Mouse (Mus musculus) adipocyte (in vitro differentiated cells): ENCODE data around the gene 4930568D16Rik.
A peak's percentile ranks its signal among the peaks of the same experiment; 100 is the strongest.

Source experiments
- DNase-seq: peaks from one replicate; pipeline ENCODE4 v3.0.0-alpha.2; 2016; ENCODE audit warnings: low spot score

Gene 4930568D16Rik

DNA sequence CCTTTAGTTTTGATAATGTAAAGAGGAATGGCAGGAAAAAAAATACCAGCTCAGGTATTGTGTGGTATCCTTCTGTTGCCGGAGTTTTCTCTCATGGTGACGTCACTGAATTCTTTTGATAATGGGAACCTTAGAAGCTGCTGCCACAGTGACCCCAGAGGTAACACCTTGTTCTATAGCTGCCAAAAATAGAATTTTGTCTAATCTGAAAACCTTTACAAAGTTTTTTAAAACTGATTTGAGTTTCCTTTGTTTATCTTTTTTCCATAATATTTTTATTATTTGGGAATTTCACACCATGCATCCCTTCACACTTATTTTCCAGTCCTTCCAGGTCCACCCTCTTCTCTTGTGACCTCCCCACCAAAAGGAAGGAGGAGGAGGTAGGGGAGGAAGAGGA, at the start of gene 4930568D16Rik:
Gene 4930568D16Rik (minus strand): TSS at position 101 of the 400 bp plus-strand sequence.
- no peak for DNase-seq

DNA sequence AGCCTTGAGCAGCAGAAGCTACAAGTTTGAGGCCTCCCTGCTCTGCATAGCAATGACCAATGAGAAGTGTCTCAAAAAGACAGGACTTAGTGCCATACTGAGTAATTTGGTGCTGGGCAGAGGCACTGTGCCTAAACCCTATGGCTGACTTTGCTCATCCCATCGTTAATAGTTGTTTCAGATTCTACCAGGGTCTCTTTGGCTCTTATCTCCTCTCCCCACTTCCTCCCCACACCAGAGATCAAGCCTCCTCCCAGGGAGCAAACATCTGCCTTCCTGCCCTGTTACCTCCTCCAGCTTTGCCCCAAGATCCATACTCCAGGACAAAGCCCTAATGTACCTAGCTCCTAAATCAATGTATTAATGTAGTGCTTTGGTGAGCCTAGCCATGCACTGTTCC, 49.7 kb upstream of the 4930568D16Rik start:
- no peak for DNase-seq

DNA sequence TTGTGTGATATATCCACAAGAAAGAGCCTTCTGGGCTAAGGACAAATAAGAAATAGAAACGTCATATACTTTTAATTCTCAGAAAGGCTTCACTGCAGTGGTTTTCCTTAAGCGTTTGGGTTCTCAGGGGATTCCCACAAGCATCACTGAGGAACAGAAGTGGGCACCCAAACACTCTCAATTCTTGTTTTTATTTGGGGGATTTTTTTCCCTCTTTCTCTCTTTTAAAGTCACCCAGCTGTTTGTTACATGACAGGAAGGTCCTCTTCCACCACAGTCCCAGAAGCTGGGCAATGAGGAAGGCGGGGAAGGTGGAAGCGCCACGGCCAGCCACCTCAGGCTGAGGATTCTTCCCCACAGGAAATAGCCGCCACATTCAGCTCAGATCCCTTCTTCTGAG, 48.9 kb upstream of the 4930568D16Rik start:
- DNase-seq: no peak

DNA sequence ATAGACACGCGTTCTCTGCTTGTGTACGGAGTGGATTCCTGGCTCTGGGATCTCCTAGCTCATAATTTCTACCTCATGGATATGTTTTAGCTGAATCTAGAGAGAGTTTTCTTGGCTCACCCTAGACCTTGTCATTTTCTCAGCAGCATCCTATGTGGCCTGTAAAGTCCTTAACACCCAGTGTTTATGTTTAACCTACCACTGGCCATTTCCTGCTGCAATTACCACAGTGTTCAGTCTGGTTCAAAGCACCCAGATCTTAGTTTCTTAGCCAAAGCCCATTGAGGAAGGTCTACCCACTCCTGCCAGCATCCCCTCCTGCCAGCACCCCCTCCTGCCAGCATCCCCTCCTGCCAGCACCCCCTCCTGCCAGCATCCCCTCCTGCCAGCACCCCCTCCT, 45.3 kb upstream of the 4930568D16Rik start:
- no peak for DNase-seq

DNA sequence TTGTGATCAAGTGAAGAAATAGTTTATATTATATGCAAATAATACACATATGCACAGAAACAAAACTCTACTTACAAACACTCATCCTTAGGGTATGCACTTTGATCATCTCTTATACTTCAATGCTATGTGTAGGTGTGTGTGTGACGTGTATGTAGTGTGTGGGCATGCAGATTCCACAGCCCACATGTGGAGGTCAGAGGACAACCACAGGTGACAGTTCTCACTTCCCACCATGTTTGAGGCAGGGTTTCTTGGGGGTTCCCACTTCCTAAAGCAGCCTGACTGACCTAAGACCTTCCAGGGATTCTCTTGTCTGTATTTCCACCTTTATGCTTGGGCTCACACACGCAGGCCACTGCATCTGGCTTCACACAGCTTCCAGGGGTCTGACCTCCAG, 44.7 kb upstream of the 4930568D16Rik start:
- no peak for DNase-seq

DNA sequence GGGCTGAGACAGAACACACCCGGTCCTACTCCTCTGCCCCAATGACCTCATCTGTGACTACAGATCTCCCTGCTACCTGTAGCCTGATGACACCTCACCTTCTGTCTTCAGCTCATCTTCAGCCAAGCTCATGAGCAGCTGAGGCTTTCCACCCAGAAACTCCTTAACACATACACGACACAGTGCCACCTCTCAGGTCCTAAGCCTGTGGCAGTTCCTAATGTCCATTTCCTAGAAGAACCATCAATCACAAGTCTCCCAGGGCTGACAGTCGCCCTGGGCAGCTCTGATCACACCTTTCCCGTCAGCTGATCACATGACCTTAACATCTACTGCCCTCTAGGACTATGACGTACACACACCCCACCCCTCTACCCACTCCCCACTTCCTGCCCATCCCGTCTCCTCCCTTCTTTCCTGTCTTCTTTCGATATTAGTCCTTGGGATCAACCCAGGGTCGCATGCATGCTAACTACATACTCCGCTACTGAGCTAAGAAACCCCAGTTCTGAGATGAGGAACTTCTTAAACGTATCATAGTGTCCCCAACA, 44.2 kb upstream of the 4930568D16Rik start:
- no peak for DNase-seq

DNA sequence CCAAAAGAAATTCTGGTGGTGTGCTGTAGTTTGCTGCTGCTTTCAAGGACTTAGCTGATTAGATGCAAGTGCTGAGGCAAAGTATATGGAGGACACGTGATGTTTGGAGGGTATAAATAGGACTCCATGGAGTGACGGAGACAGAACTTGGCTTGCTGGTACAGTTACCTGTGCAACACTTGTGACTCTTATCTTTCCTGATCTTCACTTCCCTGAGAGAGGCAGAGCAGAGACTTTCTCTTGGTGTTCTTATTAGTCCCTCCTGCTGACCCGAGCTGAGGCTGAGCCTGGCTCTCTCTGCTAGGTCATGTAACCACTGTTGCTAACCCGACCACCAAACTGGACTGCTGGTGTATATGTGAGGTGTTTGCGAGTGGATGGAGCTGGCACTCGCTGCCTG, 41.9 kb upstream of the 4930568D16Rik start:
- DNase-seq: no peak

DNA sequence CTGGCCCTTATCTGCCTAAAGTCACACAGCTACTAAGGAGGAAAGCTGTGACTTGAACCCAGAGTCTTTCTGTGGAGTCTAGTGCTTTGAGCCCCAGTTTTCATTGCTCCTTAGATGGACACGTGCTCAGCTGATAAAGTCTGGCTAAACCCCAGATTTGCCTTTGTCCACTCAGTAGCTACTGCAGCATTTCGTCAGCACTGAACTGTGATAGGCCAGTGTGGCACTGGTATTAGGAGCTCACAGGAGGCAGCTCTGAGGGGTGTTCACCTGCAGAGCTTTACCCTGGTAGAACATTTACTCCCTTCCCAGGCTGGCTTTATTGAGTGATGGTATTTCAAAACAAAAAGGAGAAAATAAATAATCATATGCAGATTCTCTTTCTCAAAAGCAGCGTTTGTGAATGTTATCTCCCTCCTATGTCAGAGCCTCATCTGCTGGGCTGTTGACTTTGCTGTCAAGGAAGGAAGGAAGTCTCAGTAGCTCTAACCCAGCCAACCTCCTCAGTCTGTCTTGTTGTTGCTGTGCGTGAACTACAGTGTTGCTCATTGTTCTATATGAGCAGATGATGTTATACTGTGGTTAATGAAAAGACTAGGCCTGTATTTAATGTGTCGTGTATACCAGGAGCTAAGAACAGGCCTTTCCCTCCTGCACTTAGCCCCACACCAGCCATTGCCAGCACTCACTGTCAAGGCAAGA, 41.0 kb upstream of the 4930568D16Rik start:
- DNase-seq: peak; percentile 19

DNA sequence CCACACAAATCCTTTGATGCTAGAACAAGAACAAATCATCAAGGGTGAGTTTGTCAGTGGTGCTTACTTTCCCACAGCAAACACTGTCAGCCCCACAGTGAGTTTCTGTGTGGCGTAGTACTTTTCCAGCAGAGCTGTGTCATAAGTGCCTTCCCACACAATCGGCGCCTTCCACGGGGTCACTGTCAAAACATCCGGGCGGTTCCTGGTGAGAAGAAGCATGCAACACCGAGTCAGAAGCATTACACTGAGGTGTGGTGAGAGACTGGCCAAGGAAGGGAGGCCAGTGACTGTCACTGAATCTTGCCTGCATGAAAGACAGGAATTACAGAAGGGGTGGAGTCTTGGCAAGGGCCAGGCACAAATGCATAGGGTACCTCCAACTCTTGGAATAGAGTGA, 40.3 kb upstream of the 4930568D16Rik start:
- peak; percentile 18 for DNase-seq

DNA sequence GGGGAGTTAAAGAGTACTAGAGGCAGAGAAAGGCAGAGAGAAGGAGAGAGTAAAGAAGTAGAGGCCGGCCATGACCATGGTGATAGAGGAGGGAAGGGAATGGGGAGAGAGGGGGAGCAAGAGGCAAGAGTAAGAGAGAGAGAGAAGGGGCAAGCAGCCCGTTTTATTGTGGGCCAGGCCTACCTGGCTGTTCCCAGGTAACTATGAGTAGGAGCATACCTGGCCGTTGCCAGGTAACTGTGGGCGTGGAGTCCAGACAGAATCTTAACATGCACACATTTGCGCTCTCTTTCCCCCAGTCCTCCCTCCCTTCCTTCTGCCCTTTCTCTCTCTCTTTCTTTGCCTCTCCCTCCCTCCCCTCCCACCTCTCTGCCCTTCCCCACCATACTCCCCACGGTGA, 39.7 kb upstream of the 4930568D16Rik start:
- DNase-seq: no peak

DNA sequence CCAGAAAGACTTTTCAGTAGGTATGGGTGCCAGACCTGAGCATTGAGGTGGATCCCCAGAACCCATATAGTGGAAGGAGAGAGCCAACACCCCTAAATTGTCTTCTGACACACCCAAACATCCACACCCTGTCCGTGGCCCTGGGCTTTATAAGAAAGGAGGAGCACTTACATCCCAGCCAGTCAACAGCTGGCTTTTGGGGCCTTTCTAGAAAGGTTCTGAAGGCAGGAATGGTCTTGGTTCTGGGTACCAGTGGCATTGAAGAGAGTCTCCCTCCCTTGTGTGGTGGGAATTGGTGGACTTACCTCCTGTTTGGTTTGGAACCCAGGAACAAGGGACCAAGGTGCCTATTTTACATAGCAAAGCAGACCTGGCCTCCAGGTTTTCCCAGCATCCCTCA, 39.1 kb upstream of the 4930568D16Rik start:
- no peak for DNase-seq

DNA sequence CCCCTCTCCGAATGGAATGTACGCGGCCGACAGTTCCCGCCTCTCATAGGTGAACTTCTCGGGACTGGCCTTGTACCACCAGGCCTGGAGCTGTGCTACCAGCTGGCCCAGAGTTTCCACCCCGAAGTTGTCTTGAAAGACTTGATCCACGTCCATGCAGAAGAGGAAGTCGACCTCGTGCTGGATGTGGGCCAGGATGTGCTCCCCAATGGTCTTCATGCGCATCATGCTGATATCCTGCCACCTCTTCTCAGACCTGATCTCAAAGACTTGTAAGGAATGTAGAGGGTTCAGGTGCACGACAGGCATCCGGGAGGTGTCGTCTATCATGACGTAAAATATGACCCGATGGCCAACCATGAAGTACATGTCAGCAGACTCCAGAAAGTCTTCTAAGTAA, 34.9 kb upstream of the 4930568D16Rik start:
- DNase-seq: no peak

DNA sequence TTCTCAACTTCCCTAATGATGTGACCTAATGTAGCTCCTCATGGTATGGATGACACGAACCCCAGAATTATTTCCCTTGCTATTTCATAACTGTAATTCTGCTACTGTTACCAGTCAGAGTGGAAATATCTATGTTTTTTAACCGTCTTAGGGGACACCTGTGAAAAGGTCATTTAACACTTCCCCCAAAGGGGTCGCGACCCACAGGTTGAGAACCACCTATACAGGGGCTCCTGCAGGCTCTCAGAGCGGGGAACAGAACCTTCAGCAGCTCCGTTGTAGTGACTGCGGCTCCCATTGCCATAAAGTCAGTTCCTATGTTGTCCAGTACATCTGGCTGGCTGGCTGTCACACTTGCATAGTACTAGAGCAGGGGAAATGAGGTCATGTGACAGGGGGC, 33.2 kb upstream of the 4930568D16Rik start:
- no peak for DNase-seq

DNA sequence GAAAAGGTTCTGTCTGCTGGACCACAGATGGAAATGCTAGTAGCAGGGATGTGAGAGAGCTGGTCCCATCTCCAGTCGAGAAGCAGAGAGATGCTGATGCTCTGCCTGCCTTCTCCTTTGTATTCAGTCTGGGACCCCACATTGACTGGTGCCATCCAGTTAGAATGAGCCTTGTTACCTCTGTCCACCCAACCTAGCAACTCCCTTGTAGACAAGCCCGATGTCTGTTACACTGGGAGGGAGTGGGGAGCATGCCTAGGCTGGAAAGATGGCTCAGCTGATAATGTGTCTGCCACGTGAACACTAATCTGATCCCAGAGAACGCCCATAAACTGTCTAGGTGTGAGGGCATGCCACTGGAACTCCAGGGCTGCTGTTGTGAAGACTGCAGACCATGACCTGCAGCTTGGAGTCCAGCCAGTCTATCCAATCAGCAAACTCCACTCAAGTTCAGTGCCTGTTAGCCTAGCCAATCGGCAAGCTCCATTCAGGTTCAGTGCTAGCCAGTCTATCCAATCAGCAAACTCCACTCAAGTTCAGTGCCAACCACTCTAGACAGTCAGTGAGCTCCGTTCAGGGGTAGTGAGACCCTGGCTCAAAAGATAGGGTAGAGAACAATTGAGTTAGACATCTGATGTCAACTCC, 30.8 kb upstream of the 4930568D16Rik start:
- peak; percentile 24 for DNase-seq

DNA sequence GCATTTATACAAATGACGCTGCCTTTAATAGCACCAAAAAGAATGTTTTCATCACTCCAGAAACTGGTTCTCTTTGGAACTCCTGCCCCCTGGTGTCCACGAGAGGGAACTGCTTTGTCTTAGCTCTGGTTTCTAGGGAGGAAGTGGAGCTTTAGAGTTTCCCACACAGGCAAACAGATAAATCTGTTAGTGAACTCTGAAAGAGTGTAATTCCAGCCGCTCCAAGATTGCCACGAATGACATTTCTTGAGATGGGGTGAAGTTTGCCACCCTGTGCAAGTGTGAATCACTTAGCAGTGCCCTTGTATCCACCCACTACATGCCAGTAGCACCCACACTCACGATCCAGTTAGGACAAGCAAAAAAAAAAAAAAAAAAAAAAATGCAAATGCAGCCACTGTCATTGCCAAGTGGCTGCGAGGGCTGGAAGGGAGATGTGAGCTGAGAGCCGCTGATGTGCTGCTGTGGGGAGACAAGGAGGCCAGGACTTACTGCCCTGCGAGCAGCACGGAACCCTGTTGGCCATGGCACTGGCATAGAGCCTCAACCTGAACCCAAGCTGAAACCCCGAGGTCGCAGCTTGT, 30.2 kb upstream of the 4930568D16Rik start:
- peak; percentile 91 for DNase-seq

DNA sequence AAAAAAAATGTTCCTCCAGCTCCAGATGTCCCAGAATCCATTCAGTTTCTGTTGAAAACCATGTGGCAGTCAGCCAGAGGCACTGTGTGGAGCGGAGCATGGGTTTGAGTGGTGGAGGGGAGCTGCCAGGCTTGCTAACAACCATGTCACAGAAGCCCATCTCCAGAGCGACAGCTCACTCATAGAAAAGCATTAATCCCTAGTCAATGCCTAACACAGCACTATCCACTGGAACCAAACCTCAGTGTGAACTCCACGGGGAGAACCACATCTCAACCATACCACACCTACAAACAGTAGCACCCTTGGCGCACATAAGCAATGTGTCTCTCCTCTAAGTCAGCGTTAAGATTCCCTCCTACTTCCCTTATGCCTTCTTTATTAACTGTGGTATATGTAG, 29.6 kb upstream of the 4930568D16Rik start, which contains the start of gene 4930402F06Rik:
Gene 4930402F06Rik (minus strand): TSS at position 80 of the 400 bp plus-strand sequence.
- DNase-seq: peak; percentile 47

DNA sequence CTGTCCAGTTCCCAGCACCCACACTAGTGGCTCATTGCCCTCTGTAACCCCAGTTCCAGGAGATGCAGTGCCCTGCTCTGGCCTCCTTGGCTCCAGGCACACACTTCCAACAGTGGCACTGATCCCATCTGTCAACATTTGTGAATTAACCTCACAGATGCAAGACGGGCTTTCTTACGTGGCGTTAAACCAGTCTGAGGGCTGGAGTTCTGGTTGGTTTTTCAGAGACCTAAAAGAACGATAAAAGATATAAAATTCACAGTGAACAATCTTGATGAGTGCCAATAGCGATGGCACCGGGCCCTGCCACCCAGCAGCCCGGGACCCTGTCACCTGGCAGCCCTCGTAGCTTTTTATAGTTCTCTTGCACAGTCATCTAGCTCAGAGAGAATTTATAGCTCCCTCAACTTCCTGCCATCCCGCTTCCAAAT, 17.9 kb upstream of the 4930568D16Rik start:
- DNase-seq: peak; percentile 74

DNA sequence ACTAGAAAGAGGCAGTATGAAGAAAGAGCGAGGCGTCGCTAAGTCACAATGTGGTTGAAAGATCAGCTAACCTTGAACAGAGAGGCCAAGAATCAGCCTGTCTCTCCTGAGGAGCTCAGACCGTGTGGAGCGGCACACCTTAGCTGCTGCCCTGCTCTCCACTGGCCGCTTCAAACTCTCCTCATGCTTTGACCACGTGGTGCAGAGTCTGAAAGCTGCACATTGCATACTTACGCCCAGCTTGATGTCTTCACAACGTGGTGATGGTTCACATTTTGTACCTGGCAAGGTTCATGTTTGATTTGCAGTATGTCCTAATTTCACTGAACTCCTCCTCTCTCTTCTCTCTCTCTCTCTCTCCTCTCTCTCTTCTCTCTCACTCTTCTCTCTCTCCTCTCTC, 11.8 kb upstream of the 4930568D16Rik start:
- DNase-seq: no peak

DNA sequence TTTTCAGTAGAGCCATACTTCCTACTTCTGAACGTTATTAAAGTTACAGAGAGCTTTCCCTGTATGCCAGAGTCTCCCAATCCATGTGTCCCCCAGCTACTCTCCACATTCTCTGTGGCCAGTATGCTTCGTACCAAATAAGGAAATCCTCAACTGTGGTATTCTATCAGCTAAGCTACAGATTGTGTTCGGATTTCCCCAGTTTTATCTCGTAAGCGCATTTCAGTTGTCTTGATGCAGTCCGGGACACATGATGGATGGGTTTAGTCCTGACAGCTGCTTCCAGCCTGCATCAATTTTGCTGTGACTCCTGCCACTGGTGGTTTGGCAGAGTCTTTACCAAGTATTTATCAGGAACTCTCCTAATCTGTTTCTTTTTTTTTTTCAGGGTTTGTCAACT, 10.1 kb upstream of the 4930568D16Rik start:
- DNase-seq: peak; percentile 82

DNA sequence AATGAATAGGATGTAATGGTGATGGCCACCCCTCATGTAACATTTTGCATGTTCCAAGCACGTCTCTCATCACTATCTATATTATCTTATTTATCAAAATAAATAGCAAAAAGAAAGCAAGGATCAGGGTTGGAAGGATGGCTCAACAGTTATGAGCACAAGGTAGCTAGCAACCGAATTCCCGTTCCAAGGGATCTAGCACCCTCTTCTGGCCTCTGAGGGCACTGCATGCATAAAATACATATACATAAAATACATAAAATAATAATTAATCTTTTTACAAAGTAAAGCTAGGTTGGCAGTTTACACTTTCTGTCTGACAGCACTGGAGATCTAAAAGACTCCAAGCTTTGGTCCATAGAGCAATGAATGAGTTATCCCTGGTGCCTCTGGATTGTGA, 5.5 kb upstream of the 4930568D16Rik start:
- DNase-seq: peak; percentile 48

DNA sequence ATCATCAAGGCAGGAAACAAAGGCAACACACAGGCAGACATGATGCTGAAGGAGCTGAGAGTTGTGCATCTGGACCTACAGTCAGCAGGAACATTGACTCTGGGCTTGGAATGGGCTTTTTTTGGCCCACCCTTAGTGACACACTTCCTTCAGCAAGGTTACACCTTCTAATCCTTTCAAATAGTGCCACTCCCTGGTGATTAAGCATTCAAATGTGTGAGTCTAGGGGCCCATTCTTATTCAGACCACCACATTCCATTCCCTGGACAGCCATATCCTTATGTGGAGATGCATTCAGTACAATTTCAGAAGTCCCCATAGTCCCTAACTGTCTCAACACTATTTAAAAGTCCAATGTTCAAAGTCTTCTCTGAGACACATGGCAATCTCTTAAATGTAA, 3.2 kb upstream of the 4930568D16Rik start:
- DNase-seq: no peak

DNA sequence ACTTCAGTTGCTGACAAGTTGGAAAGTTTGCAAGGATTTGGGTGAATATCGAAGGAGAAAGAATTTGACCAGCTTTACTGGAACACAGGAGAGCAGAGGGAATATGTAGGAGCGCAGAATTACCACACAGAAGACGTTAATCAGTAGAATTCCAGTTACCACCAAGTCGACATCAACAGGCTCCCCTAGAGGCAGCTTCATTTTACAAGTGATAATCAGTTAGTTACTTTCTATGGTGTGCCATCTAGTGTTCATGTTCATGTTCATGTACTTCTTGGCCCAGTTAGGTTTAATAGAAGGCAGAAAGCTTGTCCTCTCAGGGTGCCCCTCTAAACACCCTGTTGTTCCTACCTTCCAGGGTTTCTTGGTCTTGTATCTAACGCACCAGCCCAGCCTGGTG, 18.3 kb downstream of the 4930568D16Rik start:
- DNase-seq: peak; percentile 68

DNA sequence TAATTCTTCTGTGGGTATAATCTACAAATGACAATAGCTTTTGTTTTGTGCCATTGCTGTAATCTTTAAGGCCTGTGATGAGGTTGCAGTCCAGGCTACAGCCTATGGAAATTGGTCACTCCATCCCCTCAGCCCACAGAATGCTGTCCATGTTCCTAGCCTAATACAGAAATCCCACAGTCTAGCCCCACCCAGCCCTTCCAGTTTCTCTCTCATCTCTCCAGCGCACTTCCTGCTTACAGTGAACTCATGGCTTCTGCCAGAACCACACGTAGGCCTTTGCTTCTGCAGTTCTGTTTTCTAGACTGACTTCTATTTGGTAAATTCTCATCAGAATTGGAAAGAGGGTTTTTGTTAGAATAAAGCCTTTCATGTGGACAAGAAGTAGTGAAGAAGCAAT, 21.5 kb downstream of the 4930568D16Rik start:
- DNase-seq: no peak
